Mouse (Mus musculus) spleen, postnatal 14 days (tissue): ENCODE measurements around the gene Gm11627.
"Not testable (repeated sequence)": the region's sequence is repeated elsewhere in the genome, so short reads cannot be mapped to it uniquely, and the experiment has no call there.

Source experiments
- DNase-seq, 2 experiments: peaks; one replicate each; pipeline ENCODE4 v3.0.0; 2021 to 2022; ENCODE audit warnings: low spot score in 2 of 2

The Gm11627 gene

DNA sequence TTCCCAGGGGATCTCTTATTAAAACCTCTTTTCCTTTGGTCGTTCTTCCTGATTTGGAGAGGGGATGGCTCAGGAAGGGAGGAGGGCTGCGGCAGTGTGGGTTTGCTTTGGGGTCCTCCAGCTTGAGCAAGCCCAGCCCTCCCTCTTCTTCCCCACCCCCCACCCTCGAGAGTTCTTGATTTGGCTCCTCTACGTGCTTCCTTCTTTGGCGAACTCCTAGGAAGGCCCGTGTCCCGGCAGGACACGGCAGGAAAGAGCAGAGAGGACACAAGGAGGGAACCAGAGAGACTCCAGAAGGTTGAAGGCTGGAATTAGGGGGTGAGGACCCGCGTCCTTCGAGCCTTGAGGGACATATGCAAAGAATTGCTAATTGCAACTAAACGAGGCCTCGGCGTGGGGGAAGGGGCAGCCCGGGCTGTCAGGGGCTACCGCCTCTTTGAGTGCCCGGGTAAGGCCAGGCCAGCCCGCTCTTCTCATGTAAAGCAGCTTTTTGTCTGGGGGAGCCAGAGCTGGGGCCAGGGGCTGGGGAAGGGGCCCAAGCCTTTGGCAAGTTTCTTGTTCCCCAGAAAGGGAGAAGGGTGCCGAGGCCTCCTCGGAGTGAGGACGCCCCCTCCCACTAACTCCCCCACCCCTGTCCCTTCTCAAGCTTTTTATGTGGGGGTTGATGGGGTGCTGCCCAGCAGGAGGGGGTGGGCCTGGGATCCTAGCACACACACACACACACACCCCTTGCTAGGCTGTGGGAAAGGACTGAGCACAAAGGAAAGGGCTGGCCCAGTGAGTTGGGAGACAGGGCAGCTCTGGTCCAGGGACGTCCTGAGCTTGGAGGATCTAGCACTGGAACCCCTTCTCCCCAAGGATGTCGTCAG lies at the start of gene Gm11627:
Gm11627 (minus strand) TSS at position 297 of the 869 bp plus-strand sequence.
- no peak for DNase-seq

DNA sequence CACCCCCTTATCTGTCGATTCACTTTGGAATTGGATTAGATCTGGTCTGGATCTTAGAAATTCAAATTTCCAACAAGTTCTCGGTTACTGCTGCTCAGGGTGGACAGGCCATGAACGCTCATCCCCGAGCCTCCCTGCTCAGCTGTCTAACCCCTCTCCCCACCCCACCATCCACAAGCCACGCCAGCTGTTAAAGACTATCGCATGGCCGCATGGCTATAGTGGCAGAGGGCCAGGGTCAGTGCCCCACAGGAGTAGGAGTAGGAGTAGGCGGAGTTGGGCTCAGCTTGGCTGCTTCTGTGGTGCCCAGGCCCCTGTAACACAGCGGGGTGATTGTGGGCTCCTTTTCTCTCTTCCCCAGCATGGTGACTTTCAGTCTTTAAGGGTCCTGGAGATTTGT lies 49.3 kb upstream of the Gm11627 start:
- no peak for DNase-seq

DNA sequence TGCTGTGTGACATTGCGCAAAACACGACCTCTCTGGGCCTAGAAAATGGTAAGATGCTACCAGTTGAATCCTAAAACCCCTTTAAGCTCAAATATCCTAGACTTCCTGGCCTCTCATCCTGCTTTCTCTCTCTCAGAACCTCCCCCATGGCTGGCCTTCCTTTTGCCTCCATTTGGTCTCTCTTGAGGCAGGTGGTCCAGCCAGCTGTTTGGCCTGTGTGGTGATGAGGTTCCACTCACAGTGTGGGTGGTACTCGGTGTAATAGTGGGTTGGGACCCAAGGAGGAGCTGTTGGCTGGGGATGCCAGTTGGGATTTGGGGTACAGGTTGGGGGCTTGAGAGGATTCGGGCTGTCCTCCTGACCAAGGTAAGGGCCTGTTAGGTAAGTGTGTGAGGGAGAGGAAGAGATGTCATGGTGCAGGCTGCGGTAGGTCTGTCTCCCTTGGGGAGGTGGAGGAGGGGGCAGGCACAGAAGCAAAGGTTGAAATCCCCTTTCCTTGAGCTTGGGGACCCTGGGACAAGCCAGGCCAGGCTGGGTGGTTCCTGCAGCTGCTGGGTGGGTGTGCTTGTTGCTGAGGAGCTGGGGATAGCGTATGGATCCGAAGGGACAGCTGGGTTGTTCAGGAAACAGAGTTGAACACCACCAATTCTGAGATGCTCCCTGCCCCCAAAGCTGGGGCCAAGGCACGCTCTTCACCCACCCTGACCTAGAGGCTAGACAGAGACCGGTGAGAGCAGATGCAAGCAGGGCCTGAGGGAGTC lies 48.1 kb upstream of the Gm11627 start:
- DNase-seq = no peak

DNA sequence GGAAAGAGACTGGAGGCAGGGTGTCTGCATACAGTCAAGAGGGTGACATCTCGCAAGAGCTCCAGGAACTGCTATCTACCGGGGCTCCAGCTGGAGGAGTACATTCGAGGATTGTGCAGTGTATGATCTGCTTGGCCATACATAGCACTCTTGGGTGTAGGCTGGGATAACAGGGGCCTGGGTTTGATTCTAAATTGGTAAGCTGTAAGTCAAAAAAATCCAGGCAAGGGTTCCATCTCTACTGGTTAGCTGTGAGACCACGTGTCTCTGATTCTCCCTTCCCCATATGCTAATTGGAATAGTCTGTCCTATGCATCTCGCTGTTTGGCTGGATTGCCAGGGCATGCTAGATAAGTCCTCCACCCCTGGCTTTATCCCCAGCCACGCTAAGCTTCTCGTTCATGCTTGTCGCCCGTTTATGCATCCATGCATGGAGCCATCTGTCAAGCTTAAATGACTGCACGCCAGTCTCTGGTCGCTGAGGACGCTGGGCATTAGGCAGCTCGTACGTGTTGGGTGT lies 45.7 kb upstream of the Gm11627 start:
- DNase-seq = no peak

DNA sequence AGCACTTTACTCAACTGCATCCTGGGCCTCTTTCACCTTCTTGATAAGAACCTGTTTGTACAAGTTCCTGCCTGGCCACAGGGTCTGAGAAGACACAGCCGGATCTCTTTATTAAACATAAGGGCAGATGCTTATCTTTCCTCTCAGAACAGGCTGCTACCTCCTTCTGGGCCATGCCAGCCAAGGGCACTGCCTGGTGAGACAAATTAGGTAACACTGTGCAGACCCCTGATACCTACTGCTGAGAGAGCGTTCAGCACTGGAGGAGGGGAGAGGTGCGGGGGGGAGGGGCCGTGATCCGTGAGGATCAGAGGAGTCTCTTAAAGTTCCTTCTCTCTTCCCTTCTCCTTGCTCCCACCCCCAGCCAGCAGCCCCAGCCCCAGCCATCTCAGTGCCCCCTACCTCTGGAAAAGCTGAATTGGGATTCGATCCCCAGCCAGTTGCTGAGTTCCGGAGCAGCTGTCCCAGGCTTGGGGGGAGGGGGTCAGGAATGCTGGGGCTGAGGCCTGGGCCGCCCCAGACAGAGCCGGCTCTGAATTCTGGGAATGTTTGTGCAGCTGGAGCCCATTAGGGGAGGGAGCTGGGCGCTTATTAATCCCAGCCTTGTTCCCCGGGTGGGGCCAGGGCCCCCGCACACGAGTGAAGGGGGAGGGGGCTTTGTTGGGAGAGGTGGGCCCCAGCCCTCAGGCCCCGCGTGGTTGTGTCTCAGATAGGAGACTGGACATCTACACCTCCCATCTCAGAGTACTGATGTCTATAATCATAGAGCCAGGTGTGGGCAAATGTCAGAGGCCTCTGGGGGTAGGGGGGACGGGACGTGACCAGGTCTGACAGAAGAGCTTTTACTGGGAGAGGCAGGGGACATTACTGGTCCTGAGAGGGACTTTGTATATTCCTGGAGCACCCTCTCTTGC lies 44.9 kb upstream of the Gm11627 start:
- no peak for DNase-seq

DNA sequence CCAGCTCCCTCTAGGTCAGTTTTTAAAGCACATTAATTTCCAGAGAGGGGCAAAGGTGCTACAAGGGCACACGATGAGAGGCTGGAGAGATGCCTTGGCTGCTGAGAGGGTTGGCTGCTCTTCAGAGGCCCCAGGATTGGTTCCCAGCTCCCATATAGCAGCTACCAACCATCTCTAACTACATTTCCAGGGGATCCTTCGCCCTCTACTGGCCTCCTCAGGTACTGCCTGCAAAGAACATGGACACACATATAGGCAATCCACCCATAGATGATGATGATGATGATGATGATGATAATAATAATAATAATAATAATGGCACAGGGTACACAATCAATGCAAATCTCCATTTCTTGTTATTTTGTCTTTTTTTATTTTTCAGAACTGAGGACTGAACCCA lies 40.2 kb upstream of the Gm11627 start:
- no peak for DNase-seq

DNA sequence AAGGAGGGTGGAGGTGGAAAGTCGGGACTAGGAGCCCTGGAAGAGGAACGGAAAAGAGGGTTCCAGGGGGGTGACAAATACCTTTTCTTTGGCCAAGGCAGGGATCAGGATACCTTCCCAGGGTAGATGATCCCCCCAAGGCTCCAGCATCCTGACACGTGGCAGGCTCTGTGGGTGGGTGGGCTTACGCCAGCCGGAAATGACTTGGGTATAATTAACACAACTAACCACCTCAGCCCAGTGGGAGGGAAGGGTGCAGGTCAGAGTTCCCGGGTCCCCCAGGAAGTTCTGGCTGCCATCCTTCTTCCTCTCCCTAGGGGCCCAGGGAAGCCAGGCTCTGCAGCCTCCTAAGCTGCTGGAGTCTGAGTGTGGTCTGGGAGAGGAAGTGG lies 32.0 kb upstream of the Gm11627 start:
- DNase-seq = no peak

DNA sequence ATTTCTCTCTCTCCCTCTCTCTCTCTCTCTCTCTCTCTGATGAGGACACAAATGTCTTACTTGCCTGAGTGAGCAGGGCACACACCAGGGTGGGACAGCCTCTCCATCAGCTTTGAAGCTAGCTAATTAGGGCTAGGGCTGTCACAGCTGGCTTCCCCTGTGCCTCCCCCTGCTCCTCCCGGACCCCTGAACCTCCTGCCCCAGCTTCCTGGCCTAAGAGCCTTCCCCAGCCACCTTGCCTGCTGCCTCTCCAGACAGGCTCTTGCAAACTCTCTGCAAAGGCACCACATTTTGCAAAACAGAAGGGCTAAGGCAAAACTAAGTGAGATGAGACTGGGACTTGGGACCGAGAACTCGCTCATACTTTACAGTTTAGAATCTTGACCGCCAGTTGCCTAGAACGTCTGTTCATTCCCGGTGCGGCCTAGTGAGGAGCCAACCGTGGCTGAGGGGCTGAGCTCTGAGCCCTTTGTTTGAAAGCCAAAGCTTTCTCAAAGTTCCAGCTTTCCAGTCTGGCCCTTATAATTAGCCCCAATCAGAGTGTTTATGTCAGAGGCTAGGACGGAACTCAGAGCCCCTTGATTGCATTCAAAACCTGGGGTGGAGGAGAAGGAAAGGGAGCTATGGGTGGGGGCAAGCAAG lies 31.5 kb upstream of the Gm11627 start:
- DNase-seq = no peak

DNA sequence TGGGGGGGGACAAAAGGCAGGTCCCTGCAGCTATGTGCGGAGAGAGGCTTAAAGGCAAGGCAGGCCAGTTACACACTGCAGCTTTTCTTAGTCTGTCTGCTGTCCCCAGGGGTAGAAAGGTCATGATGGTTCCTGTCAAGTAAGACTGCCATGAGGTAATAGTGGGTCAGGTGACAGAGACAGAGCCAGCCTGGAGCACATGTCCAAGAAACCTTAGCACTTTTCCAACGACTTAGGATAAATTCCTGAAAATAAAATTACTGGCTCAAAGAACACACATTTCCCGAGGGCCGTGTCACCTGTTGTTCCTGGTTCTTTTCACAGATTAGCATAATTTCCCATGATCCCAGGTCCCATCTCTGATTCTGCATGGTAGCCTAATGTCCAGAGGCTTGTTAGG lies 31.0 kb upstream of the Gm11627 start:
- no peak for DNase-seq

DNA sequence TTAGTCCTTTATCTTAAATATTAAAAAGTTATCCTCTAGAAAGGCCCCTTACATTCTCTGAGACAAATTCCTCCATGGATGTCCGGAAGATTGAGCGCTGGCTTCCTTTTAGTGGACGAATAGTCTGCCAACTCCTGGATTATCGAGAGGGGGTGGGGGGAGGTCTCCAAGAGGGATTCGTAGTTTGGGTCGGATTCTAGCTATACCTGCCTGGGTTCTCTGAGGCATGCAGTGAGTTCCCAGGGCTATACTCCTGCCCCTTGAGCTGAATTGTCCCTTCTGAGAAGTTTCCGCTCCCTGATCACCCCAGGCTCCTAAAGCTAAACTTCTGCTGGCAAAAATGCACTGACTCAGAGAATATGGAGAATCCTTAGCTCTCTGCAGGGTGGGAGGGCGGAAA lies 30.2 kb upstream of the Gm11627 start:
- DNase-seq = no peak

DNA sequence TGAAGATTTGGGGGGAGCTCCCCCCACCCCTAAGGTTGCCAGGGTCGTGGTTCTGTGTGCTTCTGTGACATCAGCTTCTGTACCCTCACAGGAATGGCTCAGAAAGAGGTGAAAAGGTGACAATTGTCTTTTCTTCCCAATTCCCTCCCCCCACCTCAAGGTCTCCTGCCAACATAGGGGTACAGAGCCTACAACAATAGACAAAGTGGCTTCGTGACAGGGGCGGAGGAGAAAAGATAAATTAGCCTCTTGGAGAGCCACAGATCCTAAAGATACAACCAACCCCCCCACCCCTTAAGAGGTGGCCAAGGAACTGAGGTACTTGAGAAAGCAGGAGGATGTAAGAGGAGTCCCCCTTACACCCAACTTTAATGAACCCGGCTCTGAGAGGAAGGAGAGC lies 29.4 kb upstream of the Gm11627 start:
- no peak for DNase-seq

DNA sequence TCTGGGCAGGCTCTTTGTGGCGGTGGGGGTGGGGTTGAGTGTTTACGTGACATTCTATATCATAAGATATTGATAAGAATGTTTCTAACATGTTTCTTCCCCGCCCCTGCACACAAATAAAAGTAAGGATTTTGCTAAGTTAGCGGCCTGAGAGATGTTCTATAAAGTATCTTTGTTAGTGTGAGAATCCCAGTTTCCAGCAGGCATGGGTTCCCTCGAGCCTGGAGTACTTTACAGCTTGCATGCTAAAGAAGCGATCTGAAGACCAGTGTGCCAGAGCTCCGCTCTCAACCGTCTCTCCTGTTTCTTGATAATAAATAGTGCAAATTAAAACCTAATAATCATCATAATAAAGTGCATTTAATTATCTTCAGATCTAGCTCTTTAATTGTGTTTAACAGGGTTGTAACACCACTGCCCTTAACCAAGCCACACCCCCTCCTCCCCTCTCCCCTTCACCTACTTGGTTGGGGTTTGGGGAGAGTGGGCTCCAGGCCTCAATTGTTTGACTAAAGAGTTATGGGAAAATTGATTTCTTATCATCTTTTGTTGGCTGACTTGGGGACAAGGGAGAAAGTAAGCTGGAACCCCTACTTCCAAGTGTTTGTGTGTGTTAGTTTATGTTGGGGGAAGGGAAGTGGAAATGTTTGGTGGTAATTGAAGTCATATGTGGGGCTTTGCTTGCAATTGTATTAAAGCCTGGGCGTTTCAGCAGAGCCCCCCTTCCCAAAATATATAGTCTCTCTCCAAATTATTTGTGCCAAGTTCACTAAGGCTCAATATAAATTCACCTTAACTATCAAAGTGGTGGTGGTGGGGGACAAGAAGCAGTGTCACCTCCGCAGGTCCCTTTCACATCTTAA lies 28.7 kb upstream of the Gm11627 start:
- no peak for DNase-seq

DNA sequence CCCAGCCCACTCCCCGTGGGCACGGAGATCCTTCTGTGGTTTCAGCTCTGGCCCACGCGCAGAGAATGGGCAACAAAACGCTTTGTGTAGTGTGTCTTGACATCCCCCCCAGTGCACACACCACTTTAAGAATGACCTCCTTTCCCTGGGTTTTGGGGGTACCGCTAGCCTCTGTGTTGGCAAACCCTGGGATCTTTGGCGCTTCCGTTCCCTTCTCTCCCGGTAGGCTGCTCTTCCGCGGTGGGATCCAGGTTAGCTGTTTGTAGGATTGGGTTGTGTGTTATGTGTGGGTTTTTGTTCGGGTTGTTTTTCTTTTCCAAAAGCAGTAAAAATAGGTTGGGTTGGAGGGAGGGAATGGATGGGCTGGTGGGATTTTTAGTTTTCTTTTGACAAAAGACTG lies 27.9 kb upstream of the Gm11627 start:
- DNase-seq = not testable (repeated sequence)

DNA sequence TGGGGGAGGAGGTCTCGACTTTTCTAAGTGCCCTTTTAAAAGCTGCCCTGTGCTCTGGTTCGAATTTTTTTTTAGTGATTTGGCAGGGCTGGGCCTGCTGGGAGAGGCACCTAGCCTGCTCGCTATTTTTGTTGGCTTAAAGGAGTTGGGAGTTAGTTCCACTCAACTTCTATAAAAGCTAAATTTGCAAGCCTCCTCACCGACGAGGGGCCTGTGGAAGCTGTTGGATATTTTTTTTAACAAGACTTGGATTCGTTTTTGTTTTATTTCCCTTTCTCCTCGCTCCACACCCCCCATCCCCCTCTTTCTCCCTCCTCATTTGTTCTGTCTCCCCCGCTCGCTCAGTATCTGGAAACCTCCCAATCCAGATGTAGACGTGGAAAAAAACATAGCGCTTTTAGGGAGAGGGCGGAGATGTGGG lies 27.5 kb upstream of the Gm11627 start:
- DNase-seq = no peak

DNA sequence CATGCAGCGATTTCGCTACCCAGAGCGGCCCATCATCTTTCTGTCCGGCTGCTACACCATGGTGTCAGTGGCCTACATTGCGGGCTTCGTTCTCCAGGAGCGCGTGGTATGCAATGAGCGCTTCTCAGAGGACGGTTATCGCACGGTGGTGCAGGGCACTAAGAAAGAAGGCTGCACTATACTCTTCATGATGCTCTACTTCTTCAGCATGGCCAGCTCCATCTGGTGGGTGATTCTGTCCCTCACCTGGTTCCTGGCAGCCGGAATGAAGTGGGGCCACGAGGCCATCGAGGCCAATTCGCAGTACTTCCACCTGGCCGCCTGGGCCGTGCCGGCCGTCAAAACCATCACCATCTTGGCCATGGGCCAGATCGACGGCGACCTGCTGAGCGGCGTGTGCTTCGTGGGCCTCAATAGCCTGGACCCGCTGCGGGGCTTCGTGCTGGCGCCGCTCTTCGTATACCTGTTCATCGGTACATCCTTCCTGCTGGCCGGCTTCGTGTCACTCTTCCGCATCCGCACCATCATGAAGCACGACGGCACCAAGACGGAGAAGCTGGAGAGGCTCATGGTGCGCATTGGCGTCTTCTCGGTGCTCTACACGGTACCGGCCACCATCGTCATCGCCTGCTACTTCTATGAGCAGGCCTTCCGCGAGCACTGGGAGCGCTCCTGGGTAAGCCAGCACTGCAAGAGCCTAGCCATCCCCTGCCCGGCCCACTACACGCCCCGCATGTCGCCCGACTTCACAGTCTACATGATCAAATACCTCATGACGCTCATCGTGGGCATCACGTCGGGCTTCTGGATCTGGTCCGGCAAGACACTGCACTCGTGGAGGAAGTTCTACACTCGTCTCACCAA lies 26.5 kb upstream of the Gm11627 start:
- no peak for DNase-seq

DNA sequence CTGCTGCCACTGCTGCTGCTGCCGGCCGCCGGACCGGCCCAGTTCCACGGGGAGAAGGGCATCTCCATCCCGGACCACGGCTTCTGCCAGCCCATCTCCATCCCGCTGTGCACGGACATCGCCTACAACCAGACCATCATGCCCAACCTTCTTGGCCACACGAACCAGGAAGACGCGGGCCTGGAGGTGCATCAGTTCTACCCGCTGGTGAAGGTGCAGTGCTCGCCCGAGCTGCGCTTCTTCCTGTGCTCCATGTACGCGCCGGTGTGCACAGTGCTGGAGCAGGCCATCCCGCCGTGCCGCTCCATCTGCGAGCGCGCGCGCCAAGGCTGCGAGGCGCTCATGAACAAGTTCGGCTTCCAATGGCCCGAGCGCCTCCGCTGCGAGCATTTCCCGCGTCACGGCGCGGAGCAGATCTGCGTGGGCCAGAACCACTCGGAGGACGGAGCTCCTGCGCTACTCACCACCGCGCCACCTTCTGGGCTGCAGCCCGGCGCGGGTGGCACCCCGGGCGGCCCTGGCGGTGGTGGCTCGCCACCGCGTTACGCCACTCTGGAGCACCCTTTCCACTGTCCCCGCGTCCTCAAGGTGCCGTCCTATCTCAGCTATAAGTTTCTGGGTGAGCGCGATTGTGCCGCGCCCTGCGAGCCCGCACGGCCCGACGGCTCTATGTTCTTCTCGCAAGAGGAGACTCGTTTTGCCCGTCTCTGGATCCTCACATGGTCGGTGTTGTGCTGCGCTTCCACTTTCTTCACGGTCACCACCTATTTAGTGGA lies 25.7 kb upstream of the Gm11627 start:
- DNase-seq = no peak

DNA sequence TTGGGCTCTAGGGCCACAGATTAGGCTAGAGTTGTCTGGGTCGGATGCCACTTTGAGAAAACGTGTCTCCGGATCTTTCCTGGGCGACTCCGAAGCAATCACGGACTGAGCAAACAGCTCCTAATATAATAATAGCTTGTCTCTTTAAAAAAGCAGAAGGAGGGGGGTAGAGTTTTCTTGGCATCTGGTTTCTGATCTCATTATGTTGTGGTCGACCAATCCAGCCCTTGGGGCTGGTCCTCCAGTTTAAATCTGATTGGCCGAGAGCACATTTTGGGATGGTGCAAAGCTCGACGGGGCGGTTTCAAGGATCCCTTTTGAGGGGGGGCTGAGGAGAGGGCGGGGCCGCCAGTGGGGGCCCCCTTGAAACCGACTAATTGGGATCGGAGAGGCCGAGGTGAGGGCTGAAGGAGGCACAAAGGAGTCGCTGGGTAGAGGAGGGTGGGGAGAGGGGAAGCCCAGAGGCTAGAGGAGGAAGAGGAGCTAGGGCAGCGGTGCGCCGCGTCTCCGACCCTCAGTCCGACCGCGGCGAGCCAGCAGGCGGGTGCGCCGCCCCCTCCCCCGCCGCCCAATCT lies 24.8 kb upstream of the Gm11627 start, which contains the start of gene Fzd2:
Fzd2 (plus strand) TSS at position 387 of the 575 bp plus-strand sequence.
- no peak for DNase-seq

DNA sequence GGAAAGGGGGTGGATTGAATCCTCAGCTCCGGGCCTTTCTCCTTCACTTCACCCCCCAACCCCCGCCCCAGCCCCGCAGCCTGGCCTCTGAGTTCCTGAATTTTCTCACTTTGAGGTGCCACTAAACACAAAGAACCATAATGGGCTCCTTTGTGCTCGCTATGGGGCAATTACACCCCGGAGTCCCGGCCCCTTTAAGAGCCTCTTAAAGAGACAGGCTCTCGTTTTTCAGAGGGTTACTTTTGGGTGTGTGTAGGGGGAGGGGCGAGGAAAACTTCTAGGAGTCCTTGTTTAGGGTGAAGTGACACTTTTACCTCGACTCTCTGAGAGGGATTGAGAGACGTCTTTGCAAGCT lies 24.2 kb upstream of the Gm11627 start:
- no peak for DNase-seq
